Mouse (Mus musculus) frontal cortex, adult (tissue): ENCODE results near the gene Chrnb2.
"Not testable (repeated sequence)": the region's sequence is repeated elsewhere in the genome, so short reads cannot be mapped to it uniquely, and the experiment has no call there.

Source experiments
- ATAC-seq: cut with Nextera tagmentation; 2 replicates; pipeline ENCODE4 v1.9.2; 2017; ENCODE audit warnings: mild to moderate bottlenecking, moderate library complexity, mixed read lengths; ENCODE audit not compliant: low TSS enrichment

The Chrnb2 gene

DNA sequence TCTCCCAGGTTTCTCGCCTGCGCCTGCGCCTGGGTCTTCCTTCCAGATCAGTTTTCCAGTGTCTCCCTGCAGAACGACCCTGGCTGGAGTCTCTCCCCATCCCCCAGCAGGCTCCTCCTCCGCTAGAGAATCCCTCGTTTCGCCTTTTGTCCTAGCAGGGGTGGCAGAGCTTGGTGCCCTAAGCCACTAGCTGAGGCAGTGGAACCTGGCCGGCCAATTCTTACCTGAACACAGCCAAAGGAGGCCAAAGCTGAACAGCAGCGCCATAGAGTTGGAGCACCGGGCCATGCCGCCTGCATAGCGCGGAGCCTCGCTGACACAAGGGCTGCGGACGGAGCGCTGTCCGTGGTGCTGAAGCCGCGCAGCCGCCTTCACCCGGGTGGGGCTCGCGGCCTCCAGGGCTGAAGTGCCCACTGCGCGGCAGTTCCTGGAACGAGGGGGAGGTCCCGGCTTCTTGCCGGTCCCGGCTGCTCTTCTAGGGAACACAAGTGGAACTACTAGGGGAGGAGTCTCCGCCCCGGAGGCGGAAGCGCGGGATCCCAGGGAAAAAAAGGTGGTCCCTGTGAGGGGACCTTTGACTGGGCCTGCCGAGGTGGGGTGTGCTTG lies at the start of gene Chrnb2:
Chrnb2 (minus strand) TSS at position 514 of the 606 bp plus-strand sequence.
- peak; percentile 78 for ATAC-seq

DNA sequence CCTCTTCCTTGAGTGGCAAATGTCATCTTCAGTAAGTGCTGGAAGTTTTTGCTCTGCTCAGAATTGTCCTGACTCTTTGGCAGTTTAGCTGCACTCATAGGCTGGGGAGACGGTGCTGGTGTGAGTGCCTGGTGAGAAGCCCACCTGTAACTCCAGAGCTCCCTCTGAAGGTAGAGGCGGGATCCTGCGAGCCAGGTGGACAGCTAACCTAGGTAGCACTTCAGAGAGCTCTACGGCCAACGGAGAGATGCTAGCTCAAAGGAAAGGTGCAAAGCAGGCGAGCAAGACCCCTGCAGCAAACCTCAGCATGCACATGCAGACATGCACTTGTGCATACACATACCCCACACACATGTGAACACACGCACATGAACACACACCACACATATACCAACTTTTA lies 49.6 kb upstream of the Chrnb2 start:
- no peak for ATAC-seq

DNA sequence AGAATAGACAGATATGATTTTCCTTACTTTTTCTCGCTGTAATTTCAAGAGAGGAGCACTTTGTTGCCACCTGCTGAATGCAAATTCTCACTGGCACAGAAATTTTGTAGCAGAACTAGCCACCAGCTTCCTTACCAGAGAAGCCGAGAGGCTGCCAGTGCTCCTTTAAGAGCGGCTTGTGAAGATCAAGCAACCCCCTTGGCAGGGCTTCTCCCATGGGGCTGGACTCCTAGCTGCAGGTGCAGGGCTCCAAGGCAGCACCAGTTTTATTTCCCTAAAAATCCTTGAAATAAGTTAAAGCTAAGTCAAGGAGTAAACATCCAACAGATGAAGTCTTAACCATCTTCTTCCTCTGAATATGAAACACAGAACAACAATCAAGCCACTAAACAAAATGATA lies 47.7 kb upstream of the Chrnb2 start:
- ATAC-seq = no peak

DNA sequence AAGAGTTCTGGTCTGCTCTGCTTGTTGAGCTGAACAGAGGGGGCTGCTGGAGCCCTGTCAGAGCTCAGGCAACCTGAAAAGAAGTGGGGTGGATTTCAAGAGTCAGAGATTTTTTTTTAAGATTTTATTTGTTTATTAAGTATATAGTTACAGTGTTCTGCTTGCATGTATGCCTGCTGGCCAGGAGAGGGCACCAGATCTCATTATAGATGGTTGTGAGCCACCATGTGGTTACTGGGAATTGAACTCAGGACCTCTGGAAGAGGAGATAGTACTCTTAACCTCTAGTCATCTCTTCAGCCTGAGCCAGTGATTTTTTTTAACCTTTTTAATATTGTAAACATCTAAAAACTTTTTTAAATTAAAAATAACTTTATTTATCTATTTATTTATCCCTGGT lies 46.4 kb upstream of the Chrnb2 start:
- no peak for ATAC-seq

DNA sequence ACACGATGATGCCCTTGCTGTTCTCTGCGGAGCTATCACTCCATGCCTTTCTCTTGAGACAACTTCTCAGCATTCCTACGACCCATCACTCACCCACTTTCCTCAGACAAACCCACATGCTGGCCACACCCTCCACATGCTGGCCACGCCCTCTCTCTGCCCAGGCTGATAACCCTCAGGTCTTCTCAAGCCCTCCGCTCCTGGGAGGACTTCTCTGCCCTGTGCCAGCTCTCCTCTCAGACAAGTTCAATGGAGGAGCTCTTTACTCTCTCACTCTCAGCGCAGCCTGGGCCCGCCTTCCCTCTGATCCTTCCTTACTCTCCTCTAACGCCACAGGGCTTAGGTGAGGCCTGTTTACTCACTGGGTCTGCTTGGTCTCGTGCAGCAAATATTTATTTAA lies 44.2 kb upstream of the Chrnb2 start:
- no peak for ATAC-seq

DNA sequence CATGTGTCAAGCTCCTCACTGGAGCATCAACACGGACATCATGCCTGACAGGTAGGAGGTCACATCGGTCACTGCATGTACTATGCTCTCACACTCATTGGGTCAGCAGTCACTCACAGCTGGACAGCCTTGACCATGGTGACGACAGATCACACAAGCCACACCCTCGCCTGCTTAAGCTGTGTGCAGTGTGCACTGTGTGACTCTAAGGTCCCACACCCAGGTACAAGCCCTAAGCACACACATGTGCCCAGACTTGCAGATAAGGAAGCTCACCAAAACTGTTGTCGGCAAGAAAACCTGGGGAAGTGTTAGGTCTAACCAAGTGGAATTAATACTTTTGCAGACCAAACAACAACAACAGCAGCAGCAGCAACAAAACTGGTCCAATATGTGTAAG lies 43.4 kb upstream of the Chrnb2 start:
- ATAC-seq = no peak

DNA sequence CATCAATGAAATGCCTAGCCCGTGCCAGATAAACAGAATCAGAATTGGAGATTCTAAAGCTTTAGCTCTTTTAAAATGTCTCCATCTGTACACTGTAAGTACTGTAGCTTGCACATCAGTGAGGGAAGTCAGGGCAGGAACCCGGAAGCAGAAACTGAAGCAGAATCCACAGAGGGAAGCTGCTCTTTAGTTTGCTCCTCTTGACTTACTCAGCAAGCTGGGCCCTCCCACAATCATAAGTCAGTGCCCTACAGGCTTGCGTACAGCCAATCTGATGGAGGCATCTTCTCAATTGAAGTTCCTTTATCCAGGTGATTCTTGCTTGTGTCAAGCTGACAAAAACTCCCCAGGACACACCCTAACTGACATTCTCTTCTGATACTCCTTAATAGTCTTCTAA lies 42.7 kb upstream of the Chrnb2 start:
- ATAC-seq = no peak

DNA sequence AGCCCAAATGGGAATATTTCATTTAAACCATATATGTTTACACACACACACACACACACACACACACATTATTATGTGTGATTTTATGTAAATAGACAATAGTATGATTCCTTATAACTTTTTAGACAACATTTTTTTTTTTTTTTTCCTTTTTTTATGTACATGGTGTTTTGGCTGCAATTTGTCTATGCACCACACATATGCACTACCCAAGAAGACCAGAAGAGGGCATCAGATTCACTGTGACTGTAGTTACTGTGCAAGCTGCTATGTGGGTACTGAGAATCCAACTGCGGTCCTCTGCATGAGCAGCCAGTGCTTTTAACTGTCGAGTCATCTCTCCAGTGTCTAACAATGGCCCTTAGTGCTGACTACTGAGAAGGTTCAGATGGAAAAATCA lies 42.3 kb upstream of the Chrnb2 start:
- ATAC-seq = no peak

DNA sequence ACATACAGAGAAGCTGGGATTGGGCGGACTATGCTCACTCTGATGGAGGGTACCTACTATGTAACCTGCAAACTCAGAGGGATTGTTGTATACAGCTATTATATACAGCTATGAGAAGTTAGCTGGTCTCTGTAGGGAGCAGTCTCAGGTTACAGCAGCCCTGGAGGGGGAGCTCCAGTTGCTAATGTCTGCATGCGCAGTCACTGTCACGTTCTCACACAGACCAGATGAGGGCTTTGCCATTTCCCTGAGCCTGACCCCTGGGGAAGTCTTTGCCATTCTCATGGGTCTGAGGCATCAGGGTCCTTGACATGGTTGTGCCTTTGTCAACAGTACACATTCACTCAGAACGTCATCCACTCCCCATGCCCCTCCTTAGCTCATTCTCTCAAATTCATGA lies 40.7 kb upstream of the Chrnb2 start:
- no peak for ATAC-seq

DNA sequence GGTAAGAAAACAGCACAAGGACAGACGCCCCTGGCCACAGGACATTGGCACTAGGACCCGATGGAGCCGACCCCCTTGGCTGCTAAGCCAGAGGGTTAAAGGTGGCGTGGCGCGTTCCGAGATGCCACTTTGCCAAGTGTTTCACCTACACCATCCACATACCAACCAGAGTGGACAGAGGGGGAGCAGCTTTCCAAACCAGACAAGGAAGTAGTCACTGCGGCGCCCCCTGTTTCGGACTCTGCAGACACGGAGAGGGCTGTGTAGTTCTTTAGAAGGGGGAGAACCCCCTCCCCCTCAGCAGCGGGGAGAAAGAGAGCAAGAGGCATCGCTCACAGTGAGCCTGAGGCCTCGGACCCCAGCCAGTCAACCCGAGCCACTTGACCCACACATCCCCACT lies 38.4 kb upstream of the Chrnb2 start:
- ATAC-seq = no peak

DNA sequence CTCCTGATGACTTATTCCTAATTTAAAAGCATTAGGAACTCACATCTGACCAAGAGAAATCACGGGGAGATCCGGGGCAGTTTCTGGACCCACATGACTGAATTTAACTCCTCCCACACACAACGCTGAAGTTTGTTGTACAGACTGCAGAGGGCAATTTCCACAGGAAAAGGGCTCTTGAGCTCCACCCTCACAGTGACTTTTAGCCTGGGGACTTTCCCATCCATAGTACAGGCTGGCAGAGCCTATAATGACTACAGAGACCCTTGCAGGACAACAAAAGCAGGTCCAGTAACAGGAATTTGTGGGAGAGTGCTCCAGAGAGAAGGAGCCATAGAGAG lies 37.0 kb upstream of the Chrnb2 start:
- ATAC-seq = no peak

DNA sequence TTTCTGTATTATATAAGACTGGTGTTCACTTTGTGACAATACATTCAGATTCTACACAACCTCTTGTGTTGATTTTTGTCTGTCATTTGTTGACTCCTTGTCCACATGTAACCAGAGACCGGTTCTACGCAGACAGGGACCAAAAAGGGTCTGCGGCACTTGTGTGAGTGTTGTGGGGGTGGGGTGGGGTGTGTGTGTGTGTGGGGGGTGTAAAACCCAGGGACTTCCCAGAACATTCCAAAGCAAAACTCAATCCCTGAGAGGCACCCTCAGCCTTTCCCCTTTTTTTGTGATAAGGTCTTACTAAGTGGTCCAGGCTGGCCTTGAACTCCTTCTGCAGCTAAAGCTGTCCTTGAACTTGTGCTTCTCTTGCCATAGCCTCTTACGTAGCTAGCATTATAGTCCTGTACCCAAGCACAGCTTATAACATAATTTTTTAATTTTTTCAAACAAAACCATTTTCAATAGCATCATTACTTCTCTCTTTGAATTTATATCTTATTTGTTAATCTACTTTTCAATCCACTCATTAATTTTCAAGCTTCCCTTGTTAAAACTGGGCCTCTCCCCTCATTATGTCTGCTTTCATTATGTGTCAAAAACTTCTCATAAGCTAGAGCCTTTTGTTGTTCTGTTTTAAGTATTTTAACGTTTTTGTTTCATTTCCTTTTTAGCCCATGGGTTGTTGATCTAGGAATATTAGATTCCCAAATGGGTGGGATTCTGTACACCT lies 36.5 kb upstream of the Chrnb2 start:
- no peak for ATAC-seq

DNA sequence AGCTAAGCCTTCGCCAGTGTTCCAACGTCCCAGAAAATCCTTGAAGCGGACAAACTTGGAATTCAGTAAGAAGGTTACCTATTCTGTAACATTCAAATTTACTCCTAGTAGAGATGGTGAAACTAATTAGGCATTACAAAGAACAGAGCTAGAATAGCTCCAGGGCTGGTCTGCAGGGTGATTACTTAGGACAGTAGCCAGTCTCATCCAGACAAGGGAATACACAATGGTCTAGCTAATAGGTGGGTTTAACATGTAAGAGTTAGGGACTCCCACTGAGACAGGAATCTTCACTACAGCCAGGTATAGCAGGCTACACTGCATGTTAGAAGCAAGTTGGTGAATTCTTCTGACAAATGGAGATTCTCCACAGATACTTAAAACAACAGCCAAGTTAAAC lies 35.6 kb upstream of the Chrnb2 start:
- not testable (repeated sequence) for ATAC-seq

DNA sequence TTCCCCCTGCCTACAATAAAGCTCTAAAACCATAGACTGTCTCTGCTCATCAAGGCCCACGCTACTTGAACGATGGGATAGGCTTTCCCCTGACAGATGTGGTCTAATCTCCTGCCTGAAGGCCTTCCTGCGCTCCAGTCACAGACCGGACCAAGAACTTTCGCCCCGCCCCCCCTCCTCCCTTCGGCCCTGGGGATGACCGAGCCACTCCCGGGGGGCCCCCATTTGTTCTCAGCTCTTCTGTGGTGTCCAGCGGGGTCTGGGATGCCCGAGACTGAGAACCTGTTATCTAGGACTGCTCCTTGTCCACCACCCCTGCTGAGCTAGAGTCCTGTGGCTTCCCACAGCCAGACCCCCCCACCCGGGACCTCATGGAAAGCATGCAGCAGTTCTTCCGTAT lies 35.0 kb upstream of the Chrnb2 start:
- no peak for ATAC-seq

DNA sequence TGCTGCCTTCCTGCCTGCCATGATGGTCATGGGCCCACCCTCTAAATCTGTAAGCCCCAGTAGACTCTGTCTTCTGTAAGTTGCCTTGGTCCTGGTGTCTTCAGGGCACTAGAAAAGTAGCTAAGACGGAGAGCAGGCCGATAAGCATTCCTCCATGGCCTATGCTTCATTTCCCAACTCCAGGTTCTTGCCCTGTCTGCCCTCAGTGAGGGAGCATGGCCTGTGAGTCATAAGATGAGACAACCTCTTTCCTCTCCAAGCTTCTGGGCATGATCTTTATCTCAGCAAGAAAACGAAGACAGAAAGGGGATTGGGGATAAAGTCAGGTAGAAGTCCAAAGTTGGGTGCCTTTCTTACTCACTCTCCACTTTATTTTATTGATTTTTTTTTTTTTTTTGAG lies 34.1 kb upstream of the Chrnb2 start:
- ATAC-seq = no peak

DNA sequence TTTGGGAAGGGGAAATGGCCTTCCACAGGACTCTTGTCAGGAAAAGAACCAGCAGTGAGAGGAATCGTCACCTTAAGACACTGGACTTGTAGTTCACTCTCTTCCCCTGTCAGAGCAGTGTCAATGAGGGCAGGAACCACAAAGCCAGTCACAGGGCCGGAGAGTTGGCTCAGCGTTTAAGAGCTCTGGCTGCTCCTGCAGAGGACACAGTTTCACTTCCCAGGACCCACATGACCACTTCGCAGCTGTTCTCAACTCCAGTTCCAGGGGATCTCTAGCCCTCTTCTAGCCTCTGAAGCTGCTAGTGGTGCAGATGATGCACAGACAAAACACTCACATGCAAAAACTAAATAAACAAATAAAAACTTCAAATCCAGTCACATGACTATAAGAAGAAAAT lies 31.9 kb upstream of the Chrnb2 start:
- no peak for ATAC-seq

DNA sequence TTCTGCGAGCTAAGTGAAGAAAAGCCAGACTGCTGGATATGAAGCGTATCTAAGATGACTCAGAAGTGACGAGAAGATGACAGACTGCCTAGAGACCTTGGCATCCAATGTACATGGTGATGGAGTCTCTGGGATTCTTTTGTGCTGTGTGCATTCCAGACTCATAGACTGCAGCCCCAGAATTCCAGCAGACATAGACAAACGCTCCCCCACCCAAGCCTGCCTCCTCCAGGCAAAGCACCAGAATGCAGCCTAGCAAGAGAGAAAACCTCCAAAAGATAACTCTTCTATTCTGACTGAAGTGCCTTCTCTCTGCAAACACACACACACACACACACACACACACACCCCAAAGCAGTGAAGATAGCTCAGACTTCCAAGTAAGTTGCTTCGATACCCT lies 31.3 kb upstream of the Chrnb2 start:
- no peak; the same call in 1 of the 2 replicates for ATAC-seq

DNA sequence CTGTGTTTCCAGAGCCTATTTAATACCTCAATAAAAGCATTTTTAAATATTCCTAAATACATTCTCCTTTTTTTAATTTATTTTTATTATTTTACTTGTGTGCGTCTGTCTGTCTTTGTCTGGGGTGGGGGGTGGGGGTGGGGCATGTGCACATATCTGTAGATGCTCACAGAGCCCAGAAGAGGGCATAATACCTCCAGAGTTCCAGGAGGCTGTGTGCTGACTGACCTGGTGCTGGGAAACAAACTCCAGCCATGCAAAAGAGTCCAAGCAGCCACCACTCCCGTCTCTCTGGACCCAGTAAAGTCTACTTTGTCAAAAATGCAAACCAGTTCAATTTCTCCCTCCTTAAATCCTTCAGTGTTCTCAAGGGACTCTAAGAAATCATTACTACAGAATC lies 30.2 kb upstream of the Chrnb2 start:
- ATAC-seq = no peak

DNA sequence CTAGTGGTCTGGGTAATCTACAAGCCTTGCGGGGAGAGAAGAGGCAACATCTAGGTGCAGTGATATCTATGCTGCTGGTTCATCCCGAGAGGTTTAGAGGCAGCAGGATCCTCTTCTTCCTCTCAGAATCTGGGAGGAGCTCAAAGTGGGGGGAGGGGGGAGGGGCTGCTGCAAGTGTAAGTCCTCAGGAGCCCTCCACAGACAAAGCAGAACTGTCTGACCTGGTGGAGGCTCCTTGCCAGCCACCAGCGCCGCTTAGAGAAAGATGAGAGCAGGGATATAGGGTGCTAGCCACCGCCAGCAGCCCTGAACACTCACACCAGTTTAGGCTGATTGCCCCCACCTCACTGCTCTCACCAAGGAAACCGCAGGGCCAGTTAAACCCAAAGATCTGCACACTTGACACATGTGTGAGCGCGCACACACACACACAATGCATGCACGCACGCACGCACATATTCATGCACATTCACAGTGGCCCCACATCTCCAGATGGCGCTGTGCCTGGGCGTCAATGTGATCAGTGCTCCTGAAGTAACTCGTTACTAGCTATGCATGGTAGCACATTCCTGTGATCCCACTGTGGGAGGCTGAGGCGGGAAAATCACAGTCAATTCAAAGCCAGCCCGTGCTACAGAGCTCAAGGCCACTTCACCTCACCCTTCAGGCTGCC lies 24.4 kb upstream of the Chrnb2 start:
- no peak for ATAC-seq

DNA sequence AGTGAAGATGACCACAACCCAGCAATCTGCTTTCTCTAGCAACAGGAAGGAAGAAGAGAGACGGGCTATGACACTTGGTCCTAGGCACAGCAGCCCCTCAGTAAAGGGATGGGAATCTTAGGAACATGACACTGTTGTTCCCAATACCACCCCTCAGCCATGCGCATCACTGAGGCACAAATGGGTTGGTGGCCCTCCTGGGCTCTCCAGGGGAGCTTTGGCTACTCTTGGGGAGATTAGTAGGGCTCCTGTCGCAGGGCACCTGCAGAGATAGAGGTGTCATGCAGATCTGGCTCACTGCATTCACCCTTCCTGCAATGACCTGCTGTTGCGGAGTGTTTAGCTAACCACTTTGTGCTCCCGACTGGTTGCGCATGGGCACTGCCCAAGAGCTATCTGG lies 21.8 kb upstream of the Chrnb2 start:
- no peak for ATAC-seq

DNA sequence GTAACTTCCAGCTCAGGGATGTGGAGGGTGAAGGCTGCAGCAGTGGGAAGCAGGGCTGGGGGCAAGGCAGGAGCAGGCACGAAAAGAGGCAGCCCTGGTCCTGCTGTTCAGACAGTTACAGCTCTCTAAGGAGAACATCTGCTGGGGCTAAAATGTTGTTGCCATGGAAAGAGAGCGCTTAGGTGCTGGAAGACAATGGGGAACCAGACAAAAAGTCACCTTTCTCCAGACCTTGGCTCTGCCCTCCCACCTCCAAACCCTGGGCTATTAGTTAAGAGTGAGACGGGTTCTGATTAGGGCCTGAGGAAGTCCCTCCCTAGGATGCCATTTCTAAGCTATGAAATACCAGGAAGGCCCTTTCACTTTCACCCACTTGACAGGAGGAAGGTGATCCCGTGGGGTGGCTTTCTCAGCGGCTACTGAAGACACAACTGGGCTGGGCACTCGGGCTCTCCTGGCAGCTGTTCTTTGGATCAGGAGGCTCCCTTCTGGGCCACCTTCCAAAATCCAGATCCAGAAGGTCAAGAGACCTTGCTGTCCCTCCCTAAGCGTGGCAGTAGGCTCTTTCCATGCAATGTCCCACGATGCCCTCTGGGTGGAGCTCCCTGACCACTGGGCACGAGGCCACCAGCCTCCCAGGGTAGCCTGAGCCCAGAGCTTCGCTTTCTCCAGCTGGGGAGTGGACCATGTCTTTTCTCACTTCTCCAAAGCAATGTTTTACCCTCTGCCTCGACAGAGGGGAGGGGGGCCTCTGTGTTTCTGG lies 20.7 kb upstream of the Chrnb2 start:
- peak; percentile 74 for ATAC-seq

DNA sequence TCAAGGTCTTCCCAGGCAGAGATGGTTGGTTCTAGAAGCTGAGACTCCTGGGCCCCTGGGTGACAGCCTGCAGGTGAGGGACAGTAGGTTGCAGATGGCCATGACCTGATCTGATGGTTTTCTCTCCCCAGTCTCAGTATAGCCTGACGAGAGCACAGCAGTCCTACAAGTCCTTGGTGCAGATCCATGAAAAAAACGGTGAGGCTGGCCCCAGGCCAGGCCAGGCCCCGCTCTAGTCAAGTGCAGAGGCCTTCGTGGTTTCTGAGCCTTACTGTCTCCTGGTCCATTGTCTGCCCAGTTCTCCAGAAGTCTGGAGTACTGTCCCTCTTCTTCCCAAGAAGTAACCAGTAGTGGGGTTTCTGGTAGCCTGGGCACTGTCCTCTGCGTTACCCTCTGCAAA lies 17.2 kb upstream of the Chrnb2 start:
- no peak for ATAC-seq

DNA sequence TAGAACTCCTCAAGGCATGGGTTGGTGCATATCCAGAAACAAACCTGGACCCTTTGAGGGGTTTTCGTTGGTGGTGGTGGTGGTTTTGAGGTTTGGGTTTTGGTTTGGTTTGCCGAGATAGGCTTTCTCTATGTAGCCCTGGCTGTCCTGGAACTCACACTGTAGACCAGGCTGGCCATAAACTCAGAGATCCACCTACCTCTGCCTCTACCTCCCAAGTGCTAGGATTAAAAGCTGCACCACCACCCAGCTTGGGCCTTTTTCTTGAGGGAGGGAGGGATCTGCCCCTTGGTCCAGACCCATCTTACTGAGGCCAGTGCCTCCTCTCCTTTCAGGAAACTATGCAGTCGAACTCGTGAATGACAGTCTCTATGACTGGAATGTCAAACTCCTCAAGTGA lies 15.7 kb upstream of the Chrnb2 start:
- no peak for ATAC-seq
